Mouse (Mus musculus) liver, embryonic 16.5 days (tissue): Measurements from ENCODE around the gene Shc1. TPM values are rescaled to one million over a fixed set of nuclear protein-coding genes. Genes with fewer than 3 reads are reported as not detected.

Experiments used
- ATAC-seq: fragments of 200-750 bp; cut with Nextera tagmentation; 2 replicates; pipeline ENCODE4 v1.8.0; 2017; ENCODE audit warnings: low read depth, mild to moderate bottlenecking, moderate number of reproducible peaks, moderate library complexity
- H3K27ac ChIP-seq: fragments of 300-500 bp; sonication (generic); 2 replicates; pipeline ENCODE4 v1.5.1; 2014; ENCODE audit warnings: mild to moderate bottlenecking, low read length
- H3K27me3 ChIP-seq: fragments of 300-500 bp; sonication (generic); 2 replicates; pipeline ENCODE4 v1.6.1; 2014; ENCODE audit warnings: low read depth, low read length, mixed read lengths; ENCODE audit not compliant: control insufficient read depth, insufficient read depth
- H3K36me3 ChIP-seq: fragments of 300-500 bp; sonication (generic); 2 replicates; pipeline ENCODE4 v1.6.1; 2014; ENCODE audit warnings: mild to moderate bottlenecking; ENCODE audit not compliant: control insufficient read depth, insufficient read depth
- H3K4me1 ChIP-seq: fragments of 300-500 bp; sonication (generic); 2 replicates; pipeline ENCODE4 v1.6.1; 2014; ENCODE audit warnings: low read depth, low read length, mixed read lengths; ENCODE audit not compliant: control insufficient read depth
- H3K4me2 ChIP-seq: fragments of 300-500 bp; sonication (generic); 2 replicates; pipeline ENCODE4 v1.6.1; 2014; ENCODE audit warnings: low read depth, low read length, mixed read lengths
- H3K4me3 ChIP-seq: fragments of 300-500 bp; sonication (generic); 2 replicates; pipeline ENCODE4 v1.5.1; 2014; ENCODE audit warnings: low read depth, mild to moderate bottlenecking, low read length
- H3K9ac ChIP-seq: fragments of 300-500 bp; sonication (generic); 2 replicates; pipeline ENCODE4 v1.6.1; 2014; ENCODE audit warnings: low read depth, low read length
- H3K9me3 ChIP-seq: fragments of 300-500 bp; sonication (generic); replicated peaks from 2 replicates; pipeline ENCODE4 v1.6.1; 2016; ENCODE audit warnings: low read length; ENCODE audit not compliant: control insufficient read depth
- WGBS: fragments of 180-500 bp; shearing (Covaris S2); extraction: QIAGEN DNeasy Blood & Tissue Kit; methylation state at CpG from one replicate; pipeline ENCODE4 v1.1.7; 2014; ENCODE audit not compliant: insufficient replicate concordance; 5-methylcytosine and 5-hydroxymethylcytosine counted together
- polyA plus RNA-seq: library from polyadenylated mRNA; unstranded; fragments of >200 nt; fragmentation: Nextera tagmentation; extraction: Ambion mirVana; gene quantifications from 2 replicates; pipeline ENCODE4 v1.2.1, GENCODE M21; 2015

Gene Shc1
- polyA plus RNA-seq, 1 experiment from 2014 or later, result 46.0 TPM

GRCm38 (mm10) chr3:89388134-89388881, 29.9 kb upstream of the Shc1 start:
- peaks cover 33% of the 10 kb centered on the region for H3K4me1 ChIP-seq

DNA sequence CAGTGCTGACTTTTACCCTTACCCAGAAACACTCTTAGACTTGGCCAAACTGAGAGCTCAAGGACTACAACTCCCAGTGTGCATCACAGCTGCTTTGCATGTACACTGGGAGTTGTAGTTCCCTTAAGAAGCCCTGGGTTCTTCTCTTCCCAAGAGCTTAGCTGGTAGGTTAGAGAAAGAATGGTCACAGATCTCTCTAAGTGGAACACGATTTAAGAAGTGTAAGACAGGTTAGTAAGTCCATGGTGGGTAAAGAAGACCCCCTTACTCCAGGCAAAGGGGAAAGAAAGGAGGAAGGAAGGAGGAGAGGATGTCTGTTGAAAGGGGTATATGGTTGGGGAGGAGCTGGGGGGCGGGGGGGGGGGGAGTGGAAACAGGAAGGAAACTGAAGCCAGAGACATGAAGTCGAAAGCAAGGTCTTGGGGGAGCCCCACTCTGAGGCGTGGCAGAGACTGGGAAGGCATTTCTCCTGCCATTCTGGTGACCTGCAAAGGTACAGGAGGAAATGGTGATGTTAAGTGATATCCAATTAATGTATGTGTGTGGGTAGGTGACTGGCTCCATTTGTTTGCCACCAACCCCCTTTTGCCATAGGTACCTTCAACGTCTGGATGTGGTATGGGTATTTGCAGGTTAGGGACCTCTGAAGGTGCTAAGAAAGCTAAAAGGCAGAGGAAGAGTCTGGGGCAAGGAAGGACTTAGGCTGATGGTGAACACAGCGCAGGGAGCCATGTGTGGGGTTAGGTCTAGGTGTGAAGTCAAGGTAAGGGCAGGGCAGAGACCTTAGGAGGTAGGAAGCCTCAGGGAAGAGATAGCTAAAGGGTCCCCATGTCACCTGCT, 29.1 kb upstream of the Shc1 start:
- 31% methylated on average over 5 of the region's 6 CpGs for WGBS
- H3K9ac ChIP-seq, result no peak overlapping the region
- H3K36me3 ChIP-seq, result no peaks in the 10 kb centered on the region
- peaks cover 22% of the 10 kb centered on the region for H3K27me3 ChIP-seq
- no peak for ATAC-seq
- H3K4me3 ChIP-seq, result no peak overlapping the region
- H3K4me2 ChIP-seq, result peak overlapping the region; percentile 99
- H3K27ac ChIP-seq, result peak overlapping the region; percentile 50
- H3K9me3 ChIP-seq, result no peaks in the 10 kb centered on the region
- peaks cover 39% of the 10 kb centered on the region for H3K4me1 ChIP-seq

More at GRCm38 (mm10) chr3:89388134-89388881, 29.9 kb upstream of the Shc1 start:
- H3K36me3 ChIP-seq, result no peaks in the 10 kb centered on the region
- peak overlapping the region; percentile 56 for H3K27ac ChIP-seq
- no peak overlapping the region for H3K9ac ChIP-seq
- 37% methylated on average over 11 of the region's 11 CpGs for WGBS
- H3K27me3 ChIP-seq, result peaks cover 22% of the 10 kb centered on the region
- peak; percentile 3; the same call in 1 of the 2 replicates for ATAC-seq
- H3K9me3 ChIP-seq, result no peaks in the 10 kb centered on the region
- peak overlapping the region; percentile 19 for H3K4me2 ChIP-seq
- peak overlapping the region; percentile 43; the same call in 1 of the 2 replicates for H3K4me3 ChIP-seq

DNA sequence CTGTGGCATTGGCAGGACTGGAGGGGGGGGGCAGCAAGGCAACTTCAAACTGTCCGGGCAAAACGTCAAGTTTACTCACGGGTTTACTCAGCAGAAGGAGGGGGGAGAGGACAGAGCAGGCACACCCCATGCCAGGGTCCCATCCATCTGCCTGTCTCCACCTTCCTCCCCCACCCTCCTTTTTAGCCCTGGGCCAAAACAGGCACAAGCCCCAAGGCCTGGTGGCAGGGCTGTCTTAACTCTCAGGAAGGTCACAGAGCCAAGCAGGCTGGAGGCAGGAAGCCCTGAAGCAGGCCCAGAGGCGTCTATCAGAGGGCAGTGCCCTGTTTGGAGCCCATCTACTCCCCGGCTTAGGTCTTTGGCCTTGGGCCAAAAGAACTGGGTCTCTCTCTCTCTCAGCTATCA, 28.1 kb upstream of the Shc1 start:
- H3K9ac ChIP-seq, result no peak overlapping the region
- WGBS, result 39% methylated on average over 5 of the region's 5 CpGs

DNA sequence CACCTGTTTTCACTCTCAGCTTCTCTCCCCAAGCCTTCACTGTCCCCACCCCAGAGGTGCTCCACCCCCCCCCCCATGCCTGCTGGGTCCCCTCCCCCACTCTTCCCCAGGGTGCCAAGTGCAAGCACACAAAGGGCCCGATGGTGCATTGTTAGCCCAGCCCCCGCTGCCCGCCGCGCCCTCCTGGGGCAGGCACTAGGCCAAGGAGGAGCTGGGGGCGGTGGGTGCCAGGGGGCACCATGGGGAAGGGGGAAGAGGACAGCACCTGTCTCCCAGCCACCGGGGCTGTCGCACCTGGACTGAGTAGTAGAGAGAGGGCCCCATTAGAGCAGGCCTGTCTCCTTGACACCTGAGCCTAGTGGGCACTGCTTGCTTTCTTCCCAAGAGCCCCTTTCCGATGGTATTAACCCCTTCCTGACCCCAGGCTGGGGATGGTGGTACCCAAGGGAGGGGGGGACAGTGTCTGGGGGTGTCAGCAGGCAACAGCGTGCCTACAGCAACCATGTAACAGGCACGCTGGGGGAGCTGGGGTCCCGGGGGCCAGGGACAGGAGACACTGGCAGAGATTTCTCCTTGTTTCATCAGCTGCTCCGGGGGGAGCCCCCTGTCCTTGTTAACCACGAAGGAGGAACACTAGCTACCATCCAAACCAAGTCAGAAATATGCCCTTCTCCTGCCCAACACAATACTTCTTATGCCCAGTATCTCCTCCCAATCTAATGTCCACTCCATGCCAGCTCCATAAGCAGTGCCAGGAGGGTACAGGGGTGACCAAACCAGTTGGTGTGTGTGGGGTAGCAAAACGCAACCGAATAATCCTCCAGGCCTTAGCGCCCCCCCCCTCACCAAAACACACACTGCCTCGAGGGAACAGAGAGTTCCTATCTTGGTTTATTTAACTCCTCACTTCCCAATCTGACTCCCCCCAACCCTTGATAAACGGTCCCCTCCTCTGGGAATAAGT, 27.3 kb upstream of the Shc1 start:
- no peaks in the 10 kb centered on the region for H3K9me3 ChIP-seq
- no peaks in the 10 kb centered on the region for H3K36me3 ChIP-seq
- ATAC-seq, result no peak
- H3K9ac ChIP-seq, result peak overlapping the region; percentile 68
- WGBS, result 18% methylated on average over 19 of the region's 19 CpGs
- peaks cover 57% of the 10 kb centered on the region for H3K4me1 ChIP-seq
- peaks cover 31% of the 10 kb centered on the region for H3K27me3 ChIP-seq
- peak overlapping the region; percentile 71 for H3K4me3 ChIP-seq
- peak overlapping the region; percentile 99 for H3K4me2 ChIP-seq
- H3K27ac ChIP-seq, result peak overlapping the region; percentile 81

More for the DNA sequence above, 28.1 kb upstream of the Shc1 start:
- Histone ChIP-seq H3K27me3 (peaks cover 27% of the 10 kb centered on the region), H3K4me1 (peaks cover 48% of the 10 kb centered on the region), H3K4me2 (peak overlapping the region; percentile 99), H3K27ac (peak overlapping the region; percentile 81), H3K9me3 (no peaks in the 10 kb centered on the region), H3K4me3 (no peak overlapping the region), H3K36me3 (no peaks in the 10 kb centered on the region)
- no peak for ATAC-seq

- H3K9ac ChIP-seq, result peak overlapping the region; percentile 68
- H3K4me3 ChIP-seq, result peak overlapping the region; percentile 71
- H3K27me3 ChIP-seq, result peaks cover 31% of the 10 kb centered on the region
- no peaks in the 10 kb centered on the region for H3K36me3 ChIP-seq
- H3K27ac ChIP-seq, result peak overlapping the region; percentile 81
- ATAC-seq, result peak; percentile 5
- H3K4me2 ChIP-seq, result peak overlapping the region; percentile 99
- no peaks in the 10 kb centered on the region for H3K9me3 ChIP-seq
- 1% methylated on average over 55 of the region's 56 CpGs for WGBS
- H3K4me1 ChIP-seq, result peaks cover 63% of the 10 kb centered on the region
Observed at GRCm38 (mm10) chr3:89391663-89392511, 26.4 kb upstream of the Shc1 start.

- Histone ChIP-seq H3K9me3 (no peaks in the 10 kb centered on the region), H3K4me2 (peak overlapping the region; percentile 99), H3K4me3 (peak overlapping the region; percentile 71), H3K27ac (peak overlapping the region; percentile 81), H3K4me1 (peaks cover 55% of the 10 kb centered on the region), H3K27me3 (peaks cover 31% of the 10 kb centered on the region), H3K36me3 (no peaks in the 10 kb centered on the region), H3K9ac (peak overlapping the region; percentile 68)
- no peak for ATAC-seq
- 0% methylated on average over 21 of the region's 24 CpGs for WGBS
Observed at GRCm38 (mm10) chr3:89392871-89393311, 25.4 kb upstream of the Shc1 start.

DNA sequence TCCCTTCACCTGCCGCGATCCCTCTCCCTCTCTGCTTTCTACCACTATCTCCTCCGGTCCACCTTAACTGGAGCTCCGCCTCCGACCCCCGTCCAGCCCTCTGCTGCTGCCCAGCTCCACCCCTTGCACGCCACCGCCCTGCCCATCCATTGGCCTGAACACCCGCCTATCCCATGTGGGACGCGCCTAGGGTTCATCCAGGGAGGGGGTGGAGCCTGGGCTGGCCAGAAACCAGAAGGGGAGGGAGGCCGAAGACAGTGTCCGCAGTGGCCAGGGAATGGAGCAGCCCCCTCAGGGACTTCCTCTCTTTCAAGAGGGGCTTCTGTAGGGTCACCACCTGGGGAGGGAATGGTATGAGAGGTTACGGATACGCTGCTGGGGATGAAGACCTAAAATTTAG, 24.6 kb upstream of the Shc1 start:
- Histone ChIP-seq H3K4me1 (peaks cover 47% of the 10 kb centered on the region), H3K4me2 (peak overlapping the region; percentile 99), H3K9ac (peak overlapping the region; percentile 73), H3K9me3 (no peaks in the 10 kb centered on the region), H3K27ac (peak overlapping the region; percentile 89), H3K36me3 (no peaks in the 10 kb centered on the region), H3K4me3 (peak overlapping the region; percentile 71), H3K27me3 (peaks cover 31% of the 10 kb centered on the region)
- ATAC-seq, result peak; percentile 93
- WGBS, result under 1% methylated on average over 15 of the region's 15 CpGs
